24 mouse cellular contexts compared by ENCODE assay signal in genomic region chr16:6997834-6998233, GRCm38 (mm10).
"Had no signal": no experiment of that assay in that cellular context is flagged by ENCODE, and none has a peak within 500 bp of the region (broad histone marks: within the 10 kb centered on the region; RNA-seq: fewer than 3 reads in every experiment).

No protein-coding gene starts in this region.

- H3K36me3 ChIP-seq: heart, embryonic 13.5 days; heart, embryonic 15.5 days; hindbrain, embryonic 13.5 days; hindbrain, embryonic 15.5 days; kidney, embryonic 15.5 days; limb, embryonic 10.5 days; limb, embryonic 12.5 days; liver, embryonic 15.5 days had no signal

- DNase-seq: gastrocnemius, postnatal 14 days; gastrocnemius, postnatal 36 days; heart, adult 11 months; heart, postnatal 14 days; heart, postnatal 36 days; kidney, adult 11 months; kidney, adult 2 months; kidney, adult 9 months; kidney, postnatal 14 days; kidney, postnatal 36 days had no signal

- H3K9me3 ChIP-seq: heart, embryonic 13.5 days; heart, embryonic 15.5 days; hindbrain, embryonic 13.5 days; hindbrain, embryonic 15.5 days; kidney, embryonic 15.5 days; limb, embryonic 10.5 days; limb, embryonic 12.5 days; liver, embryonic 15.5 days had no signal

- H3K27me3 ChIP-seq: heart, embryonic 13.5 days; heart, embryonic 15.5 days; hindbrain, embryonic 13.5 days; hindbrain, embryonic 15.5 days; kidney, embryonic 15.5 days; limb, embryonic 12.5 days; liver, embryonic 15.5 days had no signal

- H3K4me1 ChIP-seq: heart, embryonic 15.5 days; hindbrain, embryonic 13.5 days; hindbrain, embryonic 15.5 days; limb, embryonic 10.5 days; limb, embryonic 12.5 days; liver, embryonic 15.5 days had no signal

- H3K4me2 ChIP-seq: heart, embryonic 11.5 days; heart, embryonic 13.5 days; heart, embryonic 15.5 days; hindbrain, embryonic 13.5 days; hindbrain, embryonic 15.5 days; kidney, embryonic 15.5 days; limb, embryonic 12.5 days; liver, embryonic 15.5 days had no signal

- H3K4me3 ChIP-seq: heart, embryonic 13.5 days; heart, embryonic 15.5 days; hindbrain, embryonic 13.5 days; hindbrain, embryonic 15.5 days; kidney, embryonic 15.5 days; layer of hippocampus, adult 2 months; left cerebral cortex, adult 2 months; limb, embryonic 10.5 days; limb, embryonic 12.5 days; liver, embryonic 15.5 days had no signal

- H3K9ac ChIP-seq: heart, embryonic 13.5 days; heart, embryonic 15.5 days; hindbrain, embryonic 13.5 days; hindbrain, embryonic 15.5 days; kidney, embryonic 15.5 days; limb, embryonic 12.5 days; liver, embryonic 15.5 days had no signal

- ATAC-seq: hindbrain, postnatal 0 days; intestine, embryonic 16.5 days had no signal

- H3K27ac ChIP-seq: heart, embryonic 13.5 days; heart, embryonic 15.5 days; hindbrain, embryonic 13.5 days; hindbrain, embryonic 15.5 days; hindbrain, postnatal 0 days; kidney, embryonic 15.5 days; kidney, postnatal 0 days; layer of hippocampus, adult 2 months; left cerebral cortex, adult 2 months; limb, embryonic 10.5 days; limb, embryonic 12.5 days; liver, embryonic 15.5 days had no signal
